ENCODE assay signal across 8 mouse cellular contexts in the genomic region with DNA sequence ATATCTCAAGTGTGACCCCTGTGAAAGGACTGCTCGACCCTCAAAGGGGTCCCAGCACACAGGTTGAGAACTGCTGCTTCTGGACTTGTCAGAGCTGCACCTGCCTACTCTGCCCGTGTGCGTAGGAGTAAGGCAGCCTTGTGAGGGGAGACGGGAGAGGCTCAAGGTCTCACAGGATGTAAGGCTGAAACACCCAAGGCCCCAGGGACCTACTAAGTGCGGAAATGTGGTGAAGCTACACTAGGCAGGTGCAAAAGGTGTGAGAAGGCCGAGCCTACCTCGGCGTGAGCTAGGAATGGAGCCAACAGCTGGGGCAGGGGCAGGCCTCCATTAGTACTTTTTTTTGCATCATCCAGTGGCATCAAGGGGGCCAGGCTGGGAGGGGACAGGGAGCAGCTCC. TPM values are rescaled to one million over a fixed set of nuclear protein-coding genes. Genes with fewer than 3 reads are reported as not detected.
DNase-seq lines count a peak whose midpoint lies in the region; ATAC-seq and TF ChIP-seq lines count a peak whose summit lies in the region.

No protein-coding gene starts in this region.

- no peak for DNase-seq in kidney, postnatal 0 days (ENCODE audit: low spot score)
- no peak for DNase-seq in kidney, adult 11 months
- no peak for DNase-seq in liver, embryonic 13.5 days
- peak; percentile 42 to 66 for DNase-seq in spleen, postnatal 10 days (ENCODE audit: low spot score in 2 of 2)
- DNase-seq in yolk sac, embryonic 10.5 days (ENCODE audit: low spot score), result no peak
- no peak for DNase-seq in layer of hippocampus, adult 18-20 months (ENCODE audit: low spot score in 2 of 2)

- H3K9me3 ChIP-seq in kidney, postnatal 0 days (replicated peaks; ENCODE audit: low read length), result no peaks in the 10 kb centered on the region
- no peaks in the 10 kb centered on the region for H3K9me3 ChIP-seq in forebrain, embryonic 13.5 days (replicated peaks)
- no peaks in the 10 kb centered on the region for H3K9me3 ChIP-seq in liver, embryonic 13.5 days (replicated peaks)

- ATAC-seq in kidney, postnatal 0 days (replicated peaks; ENCODE audit: low FRiP score, low read depth), result no peak
- no peak for ATAC-seq in forebrain, embryonic 13.5 days
- no peak for ATAC-seq in liver, embryonic 13.5 days (ENCODE audit: low read depth)
- ATAC-seq in megakaryocyte-erythroid progenitor cell, adult 5-6 weeks (replicated peaks; ENCODE audit: low FRiP score, low TSS enrichment, poor library complexity, severe bottlenecking), result no peak

- peaks cover 14% of the 10 kb centered on the region; the same call in 1 of the 2 replicates for H3K36me3 ChIP-seq in kidney, postnatal 0 days (ENCODE audit: insufficient read depth, low read length)
- peaks cover 28% of the 10 kb centered on the region for H3K36me3 ChIP-seq in forebrain, embryonic 13.5 days (ENCODE audit: poor library complexity, severe bottlenecking)
- peaks cover 64% of the 10 kb centered on the region for H3K36me3 ChIP-seq in liver, embryonic 13.5 days

- peak overlapping the region; percentile 55 for H3K4me2 ChIP-seq in kidney, postnatal 0 days (ENCODE audit: low read length)
- H3K4me2 ChIP-seq in forebrain, embryonic 13.5 days, result peak overlapping the region; percentile 66
- H3K4me2 ChIP-seq in liver, embryonic 13.5 days, result peak overlapping the region; percentile 93

- WGBS in kidney, postnatal 0 days, result 68% methylated on average over 8 of the region's 8 CpGs
- 82% methylated on average over 8 of the region's 8 CpGs for WGBS in forebrain, embryonic 13.5 days
- WGBS in liver, embryonic 13.5 days (ENCODE audit: insufficient replicate concordance), result 54% methylated on average over 8 of the region's 8 CpGs

- H3K9ac ChIP-seq in kidney, postnatal 0 days (ENCODE audit: low read depth, low read length), result 0 out of 2 replicates have a peak overlapping the region, but pooled peaks have one; percentile 29
- H3K9ac ChIP-seq in forebrain, embryonic 13.5 days, result no peak overlapping the region
- H3K9ac ChIP-seq in liver, embryonic 13.5 days, result peak overlapping the region; percentile 92

- no peaks in the 10 kb centered on the region for H3K27me3 ChIP-seq in kidney, postnatal 0 days (ENCODE audit: insufficient read depth, low read length)
- H3K27me3 ChIP-seq in forebrain, embryonic 13.5 days, result peaks cover 2% of the 10 kb centered on the region; the same call in 1 of the 2 replicates
- no peaks in the 10 kb centered on the region for H3K27me3 ChIP-seq in liver, embryonic 13.5 days

- 0 out of 2 replicates have a peak, but pooled peaks cover 4% of the 10 kb centered on the region for H3K4me1 ChIP-seq in kidney, postnatal 0 days (replicated peaks; ENCODE audit: insufficient read depth, low read length)
- peaks cover 15% of the 10 kb centered on the region for H3K4me1 ChIP-seq in forebrain, embryonic 13.5 days
- H3K4me1 ChIP-seq in liver, embryonic 13.5 days (replicated peaks), result peaks cover 77% of the 10 kb centered on the region

- no peak for TF ChIP-seq CTCF in kidney, postnatal 0 days (IDR thresholded peaks at IDR 0.05; ENCODE audit: low read depth)

- peak overlapping the region; percentile 84; the same call in 1 of the 2 replicates for H3K27ac ChIP-seq in kidney, postnatal 0 days
- peak overlapping the region; percentile 25 for H3K27ac ChIP-seq in forebrain, embryonic 13.5 days
- peak overlapping the region; percentile 99 for H3K27ac ChIP-seq in liver, embryonic 13.5 days

- peak overlapping the region; percentile 39; the same call in 1 of the 2 replicates for H3K4me3 ChIP-seq in kidney, postnatal 0 days (replicated peaks; ENCODE audit: low read depth, low read length)
- no peak overlapping the region for H3K4me3 ChIP-seq in forebrain, embryonic 13.5 days
- H3K4me3 ChIP-seq in liver, embryonic 13.5 days (replicated peaks), result peak overlapping the region; percentile 85

RNA-seq across cellular contexts. Expression of a gene that starts 1.2 kb away (rescaled TPM):
- polyA plus RNA-seq in kidney, postnatal 0 days (2015; fragmentation: Nextera tagmentation; extraction: Ambion mirVana), result 22.5 and 26.2 TPM in 2 replicates
- polyA plus RNA-seq in forebrain, embryonic 13.5 days (2015; fragmentation: Nextera tagmentation; extraction: Ambion mirVana), result 9.4 and 11.0 TPM in 2 replicates
- polyA plus RNA-seq in liver, embryonic 13.5 days (2015; fragmentation: Nextera tagmentation; extraction: Ambion mirVana), result 23.3 and 24.6 TPM in 2 replicates
- 44.7 and 51.2 TPM in 2 replicates for total RNA-seq in megakaryocyte-erythroid progenitor cell, adult 5-6 weeks (2014; fragmentation: Nextera tagmentation)
- total RNA-seq in megakaryocyte-erythroid progenitor cell, adult 5-6 weeks (2017), result 16.4 and 16.5 TPM in 2 replicates
- 10 to 100 TPM; 16.5 to 17.3 TPM for total RNA-seq in layer of hippocampus, adult 18-20 months (2021)

RNA-seq across cellular contexts. Expression of a gene that starts 25.0 kb away (rescaled TPM):
- 42.6 and 45.5 TPM in 2 replicates for polyA plus RNA-seq in kidney, postnatal 0 days (2015; fragmentation: Nextera tagmentation; extraction: Ambion mirVana)
- 33.4 and 34.4 TPM in 2 replicates for polyA plus RNA-seq in forebrain, embryonic 13.5 days (2015; fragmentation: Nextera tagmentation; extraction: Ambion mirVana)
- polyA plus RNA-seq in liver, embryonic 13.5 days (2015; fragmentation: Nextera tagmentation; extraction: Ambion mirVana), result 24.5 and 28.8 TPM in 2 replicates
- total RNA-seq in megakaryocyte-erythroid progenitor cell, adult 5-6 weeks (2014; fragmentation: Nextera tagmentation), result 64.8 and 66.0 TPM in 2 replicates
- total RNA-seq in megakaryocyte-erythroid progenitor cell, adult 5-6 weeks (2017), result 36.1 and 49.7 TPM in 2 replicates
- total RNA-seq in layer of hippocampus, adult 18-20 months (2021), result 10 to 100 TPM; 16.2 to 21.1 TPM

RNA-seq across cellular contexts. Expression of a gene that starts 26.2 kb away (rescaled TPM):
- 35.4 and 39.8 TPM in 2 replicates for polyA plus RNA-seq in kidney, postnatal 0 days (2015; fragmentation: Nextera tagmentation; extraction: Ambion mirVana)
- polyA plus RNA-seq in forebrain, embryonic 13.5 days (2015; fragmentation: Nextera tagmentation; extraction: Ambion mirVana), result 11.3 and 11.7 TPM in 2 replicates
- polyA plus RNA-seq in liver, embryonic 13.5 days (2015; fragmentation: Nextera tagmentation; extraction: Ambion mirVana), result 13.8 and 15.9 TPM in 2 replicates
- total RNA-seq in megakaryocyte-erythroid progenitor cell, adult 5-6 weeks (2014; fragmentation: Nextera tagmentation), result 17.8 and 18.3 TPM in 2 replicates
- 10.9 and 15.8 TPM in 2 replicates for total RNA-seq in megakaryocyte-erythroid progenitor cell, adult 5-6 weeks (2017)
- 10 to 100 TPM; 17.6 to 18.1 TPM for total RNA-seq in layer of hippocampus, adult 18-20 months (2021)

RNA-seq across cellular contexts. Expression of a gene that starts 26.4 kb away (rescaled TPM):
- 14.8 and 15.0 TPM in 2 replicates for polyA plus RNA-seq in kidney, postnatal 0 days (2015; fragmentation: Nextera tagmentation; extraction: Ambion mirVana)
- 21.6 and 29.4 TPM in 2 replicates for polyA plus RNA-seq in forebrain, embryonic 13.5 days (2015; fragmentation: Nextera tagmentation; extraction: Ambion mirVana)
- 9.1 and 10.1 TPM in 2 replicates for polyA plus RNA-seq in liver, embryonic 13.5 days (2015; fragmentation: Nextera tagmentation; extraction: Ambion mirVana)
- 55.8 and 72.0 TPM in 2 replicates for total RNA-seq in megakaryocyte-erythroid progenitor cell, adult 5-6 weeks (2014; fragmentation: Nextera tagmentation)
- total RNA-seq in megakaryocyte-erythroid progenitor cell, adult 5-6 weeks (2017), result 8.2 and 14.4 TPM in 2 replicates
- total RNA-seq in layer of hippocampus, adult 18-20 months (2021), result 10 to 100 TPM; 58.3 to 68.6 TPM

RNA-seq across cellular contexts. Expression of a gene that starts 41.9 kb away (rescaled TPM):
- polyA plus RNA-seq in kidney, postnatal 0 days (2015; fragmentation: Nextera tagmentation; extraction: Ambion mirVana), result 0.32 and 0.33 TPM in 2 replicates
- polyA plus RNA-seq in forebrain, embryonic 13.5 days (2015; fragmentation: Nextera tagmentation; extraction: Ambion mirVana), result 0.31 and 0.32 TPM in 2 replicates
- polyA plus RNA-seq in liver, embryonic 13.5 days (2015; fragmentation: Nextera tagmentation; extraction: Ambion mirVana), result 0.21 and 0.46 TPM in 2 replicates
- total RNA-seq in megakaryocyte-erythroid progenitor cell, adult 5-6 weeks (2014; fragmentation: Nextera tagmentation), result not detected in 2 replicates
- total RNA-seq in megakaryocyte-erythroid progenitor cell, adult 5-6 weeks (2017), result 0.19 TPM in 1 of 2 replicates, not detected in the other
- not detected for total RNA-seq in layer of hippocampus, adult 18-20 months (2021)

Comparison
In these comparisons a context has a peak if more than half of its experiments do, and no peak if none do; other contexts are left out.
1. DNase-seq: peak in spleen, postnatal 10 days (2 of 2); none in kidney, postnatal 0 days (single experiment), kidney, adult 11 months (single experiment), liver, embryonic 13.5 days (single experiment), yolk sac, embryonic 10.5 days (single experiment) and layer of hippocampus, adult 18-20 months (0 of 2).
2. H3K27ac ChIP-seq: peak in every context shown above with its lines; median percentile 99 in liver, embryonic 13.5 days; 84 in kidney, postnatal 0 days; 25 in forebrain, embryonic 13.5 days.
3. Peak in every context shown above with its lines, with median percentiles within 50 percentile points of each other: H3K4me2 ChIP-seq.